Mouse (Mus musculus) CH12.LX (cell line): Measurements from ENCODE around the gene Slc13a2.

Source experiments
- CHD1 ChIP-seq: IDR thresholded peaks from 2 replicates; pipeline ENCODE4 v1.6.1; 2012; ENCODE audit warnings: low read depth, low read length, improper control_type of control experiment, inconsistent platforms
- EP300 ChIP-seq: IDR thresholded peaks from 2 replicates; pipeline ENCODE4 v1.6.1; 2011; ENCODE audit warnings: low read length, improper control_type of control experiment
- POLR2A ChIP-seq: IDR thresholded peaks from 2 replicates; pipeline ENCODE4 v1.6.1; 2011; ENCODE audit warnings: low read depth, mild to moderate bottlenecking, improper control_type of control experiment, low read length

DNA sequence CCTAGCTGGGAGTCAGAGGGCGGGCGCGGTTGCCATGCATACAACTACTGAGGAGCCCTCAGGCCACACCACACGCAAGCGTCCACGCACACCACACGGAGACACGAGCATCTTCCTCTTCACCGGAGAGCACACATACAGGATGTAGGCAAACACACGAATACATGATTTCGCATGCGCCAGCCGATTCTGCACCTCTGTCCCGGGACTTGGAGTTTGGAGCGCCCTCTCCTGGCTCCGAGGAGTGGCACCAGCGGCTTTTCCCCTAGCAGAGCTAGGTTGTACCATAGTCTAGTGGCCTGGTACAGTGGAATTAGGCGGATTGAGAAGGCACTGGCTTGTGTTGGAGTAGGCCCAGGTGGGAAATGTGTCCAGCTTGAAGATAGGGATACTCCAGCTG is 24.6 kb downstream of the Slc13a2 start:
- TF ChIP-seq POLR2A (no peak), CHD1 (no peak), EP300 (no peak)
